Mouse (Mus musculus): ENCODE measurements around the gene Pik3r5.

DNA sequence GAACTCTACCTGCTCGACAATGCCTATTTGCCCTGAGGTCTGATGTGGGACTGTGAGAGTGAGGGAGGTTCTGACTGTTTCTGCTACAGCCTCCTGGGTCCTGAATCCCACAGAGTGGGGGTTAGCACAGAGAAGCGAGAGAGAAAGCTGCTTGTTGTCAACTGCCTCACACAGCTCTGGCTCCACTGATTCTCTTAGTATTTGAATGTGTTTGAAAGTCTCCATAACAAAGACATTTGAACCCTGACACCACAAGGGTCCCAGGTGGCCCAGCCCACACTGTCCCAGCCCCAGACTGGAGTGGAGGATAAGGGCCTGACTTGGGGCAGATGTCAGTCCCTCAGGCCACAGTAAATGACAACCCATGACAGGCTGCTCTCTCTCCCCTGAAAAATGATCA, 57.3 kb downstream of the Pik3r5 start:
- TF ChIP-seq ZC3H11A (IDR thresholded peaks at IDR 0.05; ENCODE audit: borderline replicate concordance, low read depth, low read length) = no peak
- TF ChIP-seq HCFC1 (IDR thresholded peaks at IDR 0.05; ENCODE audit: borderline replicate concordance, insufficient read depth, low read length) = no peak
- TF ChIP-seq ZNF384 (IDR thresholded peaks at IDR 0.05; ENCODE audit: low read depth, low read length) = no peak
